Mouse (Mus musculus) G1E (cell line): Measurements from ENCODE around the gene Clca3b.
"Not testable (repeated sequence)": the region's sequence is repeated elsewhere in the genome, so short reads cannot be mapped to it uniquely, and the experiment has no call there.

ENCODE experiments used
- CTCF ChIP-seq: IDR thresholded peaks from 2 replicates; pipeline ENCODE4 v1.5.1; 2012; ENCODE audit warnings: low read depth, low read length, inconsistent platforms, mixed read lengths
- GATA2 ChIP-seq: IDR thresholded peaks from 2 replicates; pipeline ENCODE4 v1.6.1; 2012; ENCODE audit warnings: low read depth, low read length, inconsistent platforms, borderline replicate concordance
- TAL1 ChIP-seq: conservative IDR thresholded peaks from 2 replicates; pipeline ENCODE4 v1.6.1; 2012; ENCODE audit warnings: low read depth, low read length, inconsistent platforms, mixed read lengths

DNA sequence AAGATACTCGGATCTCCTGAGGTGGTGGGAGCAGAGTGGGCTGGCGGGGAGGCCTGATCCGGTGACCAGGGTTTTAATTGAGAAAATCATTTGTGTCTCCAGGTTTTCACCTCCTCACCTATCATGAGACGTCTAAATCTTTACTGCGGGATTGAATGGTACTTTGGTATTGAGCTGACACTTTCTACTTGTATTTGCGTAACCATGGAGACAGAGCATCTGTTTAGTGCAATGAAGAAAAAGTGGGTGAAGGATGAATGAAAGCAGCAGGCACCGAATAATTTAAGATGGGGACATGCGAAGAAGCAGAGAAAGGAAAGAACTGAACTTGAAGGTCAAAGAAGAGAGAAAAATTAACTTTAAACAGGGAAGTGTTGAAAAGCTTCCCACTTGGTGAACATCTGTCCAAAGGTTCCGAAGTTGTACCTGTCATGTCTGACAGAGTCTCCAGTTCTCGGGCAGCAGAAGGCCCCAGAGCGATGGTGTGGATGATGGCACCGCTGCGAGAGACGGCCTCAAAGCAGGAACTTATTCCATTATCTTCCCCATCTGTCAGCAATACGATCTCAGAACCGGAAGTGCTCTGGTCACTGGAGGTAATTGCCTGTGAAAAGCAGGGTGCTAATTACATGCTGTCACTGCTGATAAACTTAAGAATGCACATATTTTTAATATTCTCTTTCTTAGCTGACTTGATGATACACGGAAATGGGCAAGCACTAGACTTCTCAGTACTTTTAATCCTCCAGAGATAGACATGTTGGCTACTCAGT lies 40.8 kb downstream of the Clca3b start:
- not testable (repeated sequence) for TF ChIP-seq CTCF, GATA2, TAL1
